Mouse (Mus musculus): ENCODE measurements around the gene Kcnip2.

DNA sequence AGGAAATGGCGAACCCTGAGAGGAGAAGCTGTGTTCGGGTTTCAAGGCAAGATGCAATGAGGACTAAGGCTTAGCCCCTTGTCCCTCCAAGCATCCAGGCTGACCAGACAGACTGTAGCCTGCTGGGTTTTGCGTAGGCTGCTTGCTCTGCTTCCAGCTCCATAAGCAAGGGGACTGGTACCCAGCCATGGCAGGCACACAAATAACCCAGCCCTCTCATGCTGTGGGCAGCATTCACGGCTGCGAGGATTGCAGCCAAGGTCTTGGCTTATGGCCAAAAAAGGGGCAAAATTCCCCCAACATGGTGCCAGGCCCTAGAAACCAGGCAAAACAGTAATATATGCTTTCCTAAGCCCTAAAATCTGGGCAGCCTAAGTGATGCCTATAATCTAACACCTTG, 6.0 kb upstream of the Kcnip2 start:
- TF ChIP-seq CTCF (IDR thresholded peaks at IDR 0.05; ENCODE audit: control insufficient read depth, insufficient read depth, insufficient read length) (no peak), MAX (IDR thresholded peaks at IDR 0.05) (no peak), MYOD1 (IDR thresholded peaks at IDR 0.05; ENCODE audit: control insufficient read depth, insufficient read length, low read depth) (no peak), CEBPB (IDR thresholded peaks at IDR 0.05; ENCODE audit: low read depth) (no peak), MYOG (IDR thresholded peaks at IDR 0.05; ENCODE audit: control insufficient read depth, extremely low read depth, insufficient read length) (no peak), USF1 (IDR thresholded peaks at IDR 0.05; ENCODE audit: low read depth) (no peak)

Data from C2C12 (cell line).